Mouse (Mus musculus): ENCODE results near the gene Tubb4b. TPM values are rescaled to one million over a fixed set of nuclear protein-coding genes. Genes with fewer than 3 reads are reported as not detected.

Tubb4b gene
- total RNA-seq, 2 experiments from 2014 or later = 330 to 361 TPM

DNA sequence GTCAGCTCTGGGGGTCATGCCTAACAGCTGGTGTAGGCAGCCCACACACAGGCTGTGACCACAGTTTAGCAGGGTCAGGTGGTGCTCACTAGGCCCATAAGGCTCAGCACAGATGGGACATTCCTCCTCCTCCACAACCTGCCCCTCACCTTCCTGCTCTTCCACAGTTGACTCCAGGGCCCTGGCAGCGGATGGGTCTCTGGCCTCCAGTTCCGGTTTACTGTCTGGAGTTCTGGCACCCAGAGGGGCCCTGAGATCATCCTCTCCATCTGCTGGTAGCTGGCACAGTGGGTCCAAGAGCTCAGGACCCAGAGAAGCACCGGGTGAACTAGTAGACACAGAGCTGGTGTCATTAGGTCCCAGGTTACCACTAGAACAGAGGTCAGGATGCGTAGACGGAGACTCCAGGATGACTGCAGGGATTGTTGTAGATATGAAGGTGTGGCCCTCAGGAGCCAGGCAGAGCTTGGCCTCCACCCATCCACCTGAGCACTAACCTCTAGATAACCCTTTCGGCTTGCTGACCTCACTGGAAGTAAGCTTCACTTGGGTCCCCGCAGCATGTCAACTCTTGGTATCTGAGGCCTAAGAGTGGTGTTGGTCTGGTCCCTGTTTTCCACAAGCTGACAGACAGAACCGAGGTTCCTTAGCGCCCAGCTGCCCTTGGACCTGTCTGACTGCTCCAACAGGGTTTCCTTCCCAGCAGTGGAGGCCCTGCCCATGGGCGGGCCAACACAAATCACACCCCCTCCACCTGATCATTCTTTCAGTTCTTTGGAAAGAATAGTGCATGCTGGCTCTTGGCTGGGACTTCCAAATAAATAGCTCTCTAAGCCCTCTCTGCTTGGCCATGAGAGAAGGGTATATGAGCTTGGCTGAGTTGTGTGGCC, 21.9 kb upstream of the Tubb4b start, which contains the start of gene AL732309.1:
AL732309.1 (minus strand) TSS at position 681 of the 890 bp plus-strand sequence.
- DNase-seq (ENCODE audit: extremely low spot score in 1 of 2, low spot score in 1 of 2) = no peak

DNA sequence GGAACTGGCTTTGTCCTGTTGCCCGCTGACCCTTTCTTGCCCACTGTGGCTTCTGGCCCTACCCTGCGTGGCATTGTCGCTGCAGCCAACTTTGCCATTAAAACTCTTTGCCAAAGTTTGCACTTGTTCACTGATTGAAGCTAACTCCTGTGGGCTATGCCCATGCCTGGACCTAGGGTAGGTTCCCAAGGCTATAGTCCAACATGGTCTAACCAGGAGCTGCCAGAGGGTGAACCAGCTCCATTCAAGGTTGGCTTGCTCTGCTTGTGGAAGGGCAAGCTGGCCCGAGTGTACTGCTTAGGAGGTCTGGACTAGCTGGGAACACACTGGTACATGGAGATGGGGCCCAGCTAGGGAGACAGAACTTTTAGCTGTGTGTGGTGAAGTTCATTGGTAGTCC, 19.6 kb upstream of the Tubb4b start:
- DNase-seq (ENCODE audit: extremely low spot score in 1 of 2, low spot score in 1 of 2) = no peak

DNA sequence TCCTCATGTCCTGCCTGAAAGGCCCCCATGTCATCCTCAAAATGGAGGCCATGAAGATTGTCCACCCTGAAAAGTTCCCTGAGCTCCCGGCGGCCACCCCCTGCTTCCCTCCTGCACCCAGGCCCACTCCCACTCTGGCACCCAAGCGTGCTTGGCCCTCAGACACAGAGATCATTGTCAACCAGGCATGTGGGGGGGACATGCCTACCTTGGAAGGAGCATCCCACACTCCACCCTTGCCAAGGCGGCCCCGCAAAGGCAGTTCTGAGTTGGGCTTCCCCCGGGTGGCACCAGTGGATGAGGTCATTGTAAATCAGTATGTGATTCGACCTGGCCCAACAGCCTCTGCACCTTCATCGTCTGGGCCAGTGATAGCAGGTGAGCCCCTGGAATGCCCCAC, 18.8 kb upstream of the Tubb4b start:
- DNase-seq (ENCODE audit: extremely low spot score in 1 of 2, low spot score in 1 of 2) = no peak

DNA sequence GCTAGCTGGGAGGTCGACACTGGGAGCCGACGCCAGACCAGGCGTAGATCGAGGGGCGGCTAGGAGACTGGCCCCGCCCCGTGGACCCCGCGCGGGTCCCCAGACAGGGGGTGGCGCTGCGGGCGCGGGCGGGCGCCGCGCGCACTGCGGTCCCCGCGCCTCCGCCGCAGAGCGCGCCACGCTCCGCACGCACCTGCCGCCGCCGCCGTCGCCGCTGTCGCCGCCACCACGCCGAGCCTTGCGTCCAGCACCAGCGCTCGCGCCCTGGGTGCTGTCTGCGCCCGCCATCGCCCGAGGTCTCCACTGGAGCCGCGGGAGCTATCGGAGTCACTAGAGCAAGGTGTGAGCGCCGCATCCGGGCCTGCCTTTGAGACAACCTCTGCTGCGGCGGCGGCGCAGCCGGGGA, 17.6 kb upstream of the Tubb4b start, which contains the start of the genes Rnf208 and Cysrt1:
Rnf208 (plus strand) TSS at position 155 of the 406 bp plus-strand sequence.
Cysrt1 (minus strand) TSS at position 352 of the 406 bp plus-strand sequence.
- peak in 1 of 2 experiments; percentile 44 for DNase-seq (ENCODE audit: extremely low spot score in 1 of 2, low spot score in 1 of 2)

DNA sequence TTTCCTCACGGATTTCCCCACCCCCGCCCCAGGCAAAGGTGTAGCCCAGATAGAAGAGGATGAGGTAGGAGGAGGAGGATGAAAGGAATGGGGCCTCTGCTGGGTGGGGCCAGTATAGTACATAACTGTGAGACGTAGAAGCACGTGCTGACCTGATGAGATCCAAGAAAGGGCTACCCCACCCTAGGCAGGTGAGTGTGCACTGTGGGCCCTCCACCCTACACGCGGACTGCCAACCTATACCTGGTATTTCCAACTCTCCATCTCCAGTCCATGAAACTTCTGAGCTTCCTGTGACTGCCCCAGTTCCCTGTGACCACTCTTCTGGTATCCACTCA, 16.9 kb upstream of the Tubb4b start:
- DNase-seq (ENCODE audit: extremely low spot score in 1 of 2, low spot score in 1 of 2) = no peak

DNA sequence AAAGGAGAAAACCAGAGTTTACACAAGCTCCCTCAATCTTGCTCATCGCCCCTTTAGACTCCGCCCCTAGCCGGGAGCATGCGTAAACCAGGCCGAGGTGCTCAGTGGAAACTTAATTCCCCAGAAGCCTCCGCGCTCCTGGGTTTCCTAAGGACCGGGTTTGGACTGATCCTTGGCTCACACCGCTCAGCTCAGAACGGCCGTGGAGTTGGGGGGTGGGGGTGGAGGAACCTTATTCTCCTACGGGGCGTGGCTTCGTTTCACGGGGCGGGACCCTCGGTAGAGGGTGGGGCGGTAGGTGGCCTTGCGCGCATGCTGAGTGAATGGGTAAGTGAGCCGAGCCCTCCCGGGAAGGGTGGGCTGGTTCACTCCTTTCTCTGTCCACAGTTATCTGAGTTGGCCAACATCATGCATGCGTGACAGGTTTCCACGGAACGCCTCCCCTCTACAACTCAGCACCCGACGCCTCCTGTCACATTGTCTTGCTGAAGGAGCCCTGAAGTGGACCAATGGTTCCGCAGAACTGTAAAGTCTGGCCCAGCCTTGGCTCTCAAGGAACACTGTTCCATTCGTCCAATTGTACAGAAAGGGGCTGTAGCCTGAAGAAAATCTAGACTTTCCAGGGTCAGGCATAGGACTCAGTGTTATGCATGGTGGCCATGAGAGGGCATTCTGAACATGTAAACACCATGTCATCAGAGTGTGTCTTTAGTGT, 16.4 kb upstream of the Tubb4b start:
- DNase-seq (ENCODE audit: extremely low spot score in 1 of 2, low spot score in 1 of 2) = peak; percentile 36 to 46

DNA sequence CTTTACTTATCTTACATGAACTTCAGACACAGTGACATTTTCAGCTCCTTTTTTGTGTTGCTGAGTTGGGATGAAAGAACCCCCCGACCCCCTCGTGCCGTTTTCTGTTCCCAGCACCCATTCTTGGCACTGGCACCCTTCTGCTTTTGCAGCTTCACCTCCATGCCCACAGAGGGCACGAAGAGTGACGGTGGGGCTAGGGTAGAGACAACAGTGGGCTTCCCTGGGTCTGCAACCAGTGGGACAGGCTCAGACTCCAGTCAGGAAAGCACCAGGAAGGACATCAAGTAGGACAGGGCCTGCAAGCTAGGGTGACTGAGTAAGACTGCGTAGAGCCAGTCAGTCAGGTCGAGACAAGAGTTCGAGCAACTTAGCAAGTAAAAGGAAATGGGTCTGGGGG, 15.8 kb upstream of the Tubb4b start:
- no peak for DNase-seq (ENCODE audit: extremely low spot score in 1 of 2, low spot score in 1 of 2)

DNA sequence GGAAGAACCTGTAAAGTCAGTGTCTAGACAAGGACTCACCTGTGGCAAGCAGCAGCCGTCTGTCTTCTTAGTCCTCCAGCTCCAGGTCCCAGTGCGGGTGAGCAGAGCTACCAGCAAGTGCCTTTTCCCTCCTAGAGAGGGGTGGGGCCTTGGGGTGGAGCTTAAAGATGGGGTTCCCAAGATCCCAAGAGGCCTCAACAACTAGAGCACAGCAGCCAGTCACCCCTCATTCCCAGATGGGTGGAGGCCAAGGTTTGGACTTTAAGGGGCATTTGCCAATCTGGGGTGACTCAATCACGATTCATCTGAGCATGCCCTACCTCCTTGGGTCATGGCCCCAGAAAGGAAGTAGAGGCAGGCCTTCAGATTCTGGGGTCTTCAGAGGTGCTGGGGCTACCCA, 15.3 kb upstream of the Tubb4b start:
- no peak for DNase-seq (ENCODE audit: extremely low spot score in 1 of 2, low spot score in 1 of 2)

DNA sequence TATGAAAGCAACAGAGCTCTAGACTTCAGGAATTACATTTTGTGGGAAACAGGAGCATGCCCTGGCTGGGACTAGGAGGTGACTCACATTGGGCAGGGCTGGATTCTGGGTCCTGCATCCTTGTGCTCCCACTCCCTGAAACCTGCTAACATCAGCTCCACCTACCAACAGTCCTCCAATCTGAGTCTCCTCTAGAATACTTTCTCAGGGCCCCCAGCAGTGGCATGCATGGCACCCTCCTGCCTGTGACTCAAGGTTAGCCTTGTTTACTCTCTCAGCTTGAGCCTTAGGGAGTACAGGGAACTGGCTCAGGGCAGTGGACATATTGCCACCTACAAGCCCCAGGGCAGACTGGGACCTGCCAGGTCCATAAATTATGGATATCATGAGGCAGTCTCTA, 13.6 kb upstream of the Tubb4b start:
- DNase-seq (ENCODE audit: extremely low spot score in 1 of 2, low spot score in 1 of 2) = no peak

DNA sequence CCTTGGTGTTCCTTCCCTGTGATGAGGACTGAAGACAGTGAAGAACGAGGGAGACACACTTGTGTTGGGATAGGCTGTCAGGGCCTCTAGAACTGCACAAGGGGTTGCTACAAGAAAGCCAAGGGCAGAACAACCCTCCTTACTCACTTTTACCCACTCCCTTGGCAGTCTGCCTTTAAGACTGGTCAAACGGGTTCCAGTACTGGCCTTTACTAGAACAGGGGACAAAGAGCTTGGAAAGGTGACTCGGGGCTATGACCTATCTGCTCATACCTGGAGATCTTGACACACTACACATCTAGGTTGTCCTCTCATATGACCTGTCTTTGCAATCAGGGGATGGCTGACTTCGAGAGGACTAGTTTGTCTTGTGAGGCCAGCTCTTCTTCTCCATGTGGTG, 13.0 kb upstream of the Tubb4b start:
- DNase-seq (ENCODE audit: extremely low spot score in 1 of 2, low spot score in 1 of 2) = no peak

DNA sequence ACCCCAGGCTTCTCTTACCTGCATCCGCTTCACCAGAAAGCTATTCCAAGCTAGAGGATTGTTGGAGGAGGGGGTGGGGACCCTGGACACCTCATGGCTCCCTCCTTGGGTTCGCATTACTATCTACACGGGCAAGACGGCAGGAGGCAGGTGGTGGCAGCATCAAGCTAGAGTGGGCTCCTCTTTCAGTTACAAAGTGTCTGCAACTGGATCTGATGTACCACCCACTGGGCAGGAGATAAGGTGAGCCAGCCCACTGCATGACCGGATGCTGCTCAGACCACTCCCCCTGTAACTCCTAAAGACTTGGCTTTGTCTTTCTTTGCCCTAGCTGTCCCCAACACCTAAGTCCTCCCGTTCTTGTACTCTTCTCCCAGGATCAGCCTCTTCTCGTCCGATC, 12.1 kb upstream of the Tubb4b start, which contains the start of gene Rnf224:
Rnf224 (minus strand) TSS at position 174 of the 400 bp plus-strand sequence.
- no peak for DNase-seq (ENCODE audit: extremely low spot score in 1 of 2, low spot score in 1 of 2)

DNA sequence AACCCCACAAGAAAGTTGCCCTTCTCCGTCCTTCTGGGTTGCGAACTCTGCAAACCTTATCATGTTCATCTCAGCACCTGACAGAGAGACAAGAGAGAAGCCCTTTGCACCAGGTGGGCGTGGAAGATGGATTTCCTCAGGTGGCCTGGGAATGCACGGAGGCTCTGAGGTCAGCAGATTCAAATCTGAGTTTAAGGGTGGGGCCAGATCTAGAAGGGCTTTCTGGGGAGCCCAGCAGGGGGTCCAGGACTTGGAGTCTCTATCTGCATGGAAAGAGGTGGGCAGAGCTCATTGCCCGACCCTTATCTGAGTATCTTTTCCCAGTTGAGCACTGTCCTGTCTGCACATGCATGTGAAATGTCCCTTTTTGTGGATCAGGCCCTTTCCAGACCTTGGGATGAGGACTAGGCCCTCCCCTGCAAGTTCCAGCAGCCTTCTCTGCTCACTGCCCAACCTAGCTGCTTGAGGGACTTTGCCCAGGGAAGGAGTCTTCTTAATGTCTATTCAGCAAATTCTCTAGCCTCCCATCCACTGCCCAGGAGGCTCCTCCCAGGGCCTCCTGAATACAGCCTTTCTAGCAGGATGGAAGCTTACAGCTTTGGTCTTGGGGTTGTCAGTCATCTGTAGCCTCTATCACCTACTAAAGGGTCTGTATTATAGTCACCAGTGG, 10.2 kb upstream of the Tubb4b start:
- no peak for DNase-seq (ENCODE audit: extremely low spot score in 1 of 2, low spot score in 1 of 2)

DNA sequence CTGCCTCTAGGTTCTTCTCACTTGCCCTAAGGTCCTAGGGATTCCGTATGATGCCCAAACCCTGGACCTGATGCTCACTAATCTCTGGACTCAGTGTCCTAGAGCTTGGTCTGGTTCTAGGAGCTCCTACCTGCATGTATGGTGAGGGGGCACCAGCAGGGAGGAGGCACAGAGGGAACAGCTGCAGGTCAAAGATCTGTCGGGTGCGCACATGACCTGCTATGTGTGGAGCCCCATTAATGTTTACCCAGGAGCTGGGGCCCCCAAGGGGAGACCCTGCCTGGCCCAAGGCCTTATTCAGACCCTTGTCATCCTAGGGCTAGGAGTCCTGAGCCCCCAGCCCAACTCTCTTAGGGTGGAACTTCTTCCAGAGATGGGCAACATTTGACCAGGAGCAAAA, 9.5 kb upstream of the Tubb4b start, which contains the start of gene Slc34a3:
Slc34a3 (minus strand) TSS at position 315 of the 400 bp plus-strand sequence.
- no peak for DNase-seq (ENCODE audit: extremely low spot score in 1 of 2, low spot score in 1 of 2)

DNA sequence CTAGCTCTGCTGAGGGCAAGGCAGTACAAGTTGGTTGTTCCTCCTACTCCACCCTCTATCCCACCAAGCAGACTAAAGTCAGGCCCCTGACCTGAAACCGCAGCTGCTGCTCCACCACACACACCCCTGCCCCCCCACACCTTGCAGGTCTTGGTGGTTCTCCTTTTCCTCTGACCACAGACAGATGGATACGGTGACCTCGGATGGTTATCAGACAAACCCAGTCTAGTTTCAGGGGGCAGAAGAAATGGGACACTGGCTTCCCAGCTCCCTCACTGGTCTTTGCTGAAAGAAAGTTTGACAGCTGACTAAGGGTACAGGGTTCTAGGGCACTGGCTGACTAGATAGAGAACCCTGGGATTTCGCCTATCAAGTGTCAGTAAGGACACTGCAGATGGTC, 8.9 kb upstream of the Tubb4b start:
- no peak for DNase-seq (ENCODE audit: extremely low spot score in 1 of 2, low spot score in 1 of 2)

DNA sequence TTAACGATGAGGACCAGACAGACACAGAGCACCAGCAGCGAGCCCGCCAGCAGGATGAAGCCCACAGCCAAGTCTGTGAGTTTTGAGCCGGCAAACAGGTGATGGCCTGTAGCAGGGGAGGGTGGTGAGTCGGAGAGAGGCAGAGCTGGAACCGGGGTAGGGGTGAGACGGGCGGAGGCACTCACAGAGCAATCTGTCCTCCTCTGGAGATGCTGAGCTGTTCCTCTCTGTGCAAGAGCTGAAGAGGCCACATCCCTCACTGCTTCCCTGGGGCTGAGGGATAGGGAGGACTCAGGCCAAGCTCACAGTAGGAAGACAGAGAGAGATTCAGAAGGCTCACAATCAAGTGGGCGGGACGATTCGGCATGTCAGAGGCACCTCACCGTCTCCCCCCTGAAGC, 6.5 kb upstream of the Tubb4b start:
- DNase-seq (ENCODE audit: extremely low spot score in 1 of 2, low spot score in 1 of 2) = no peak

DNA sequence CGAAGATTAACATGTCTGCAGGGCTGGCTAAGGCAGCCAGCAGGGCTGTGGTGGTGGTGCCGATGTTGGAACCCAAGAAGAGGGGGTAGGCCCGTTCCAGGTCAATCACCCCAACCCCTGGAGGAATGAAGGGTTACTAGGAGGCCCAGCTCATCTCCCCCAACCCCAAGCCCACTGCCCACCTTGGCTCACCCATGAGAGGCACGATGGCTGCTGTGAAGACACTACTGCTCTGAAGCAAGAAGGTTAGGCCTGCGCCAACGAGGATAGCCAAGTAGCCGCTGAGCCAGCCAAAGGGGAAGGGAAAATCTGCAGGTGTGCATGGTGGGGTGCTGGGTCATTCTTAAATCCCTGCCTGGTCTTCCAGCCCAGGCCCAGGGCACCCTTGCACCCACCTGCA, 6.1 kb upstream of the Tubb4b start:
- DNase-seq (ENCODE audit: extremely low spot score in 1 of 2, low spot score in 1 of 2) = no peak

DNA sequence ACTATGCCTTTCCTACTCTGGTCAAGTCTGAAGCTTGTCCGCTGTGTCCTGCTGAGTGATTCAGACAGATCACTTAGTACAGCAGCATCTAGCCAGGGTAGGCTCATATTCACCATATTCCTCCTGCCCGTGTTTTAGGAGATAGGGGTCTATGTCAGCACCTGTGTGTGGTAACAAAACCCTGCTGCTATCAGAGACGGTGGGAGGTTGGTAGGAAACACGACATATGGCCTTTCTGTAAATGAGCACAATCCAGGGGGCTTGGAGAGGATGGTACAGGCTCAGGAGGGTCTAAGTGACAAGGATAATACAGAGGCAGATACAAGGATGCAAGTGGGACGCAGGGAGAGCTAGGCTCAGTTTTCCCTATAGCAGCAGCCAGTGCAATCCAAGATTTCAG, 5.1 kb upstream of the Tubb4b start:
- DNase-seq (ENCODE audit: extremely low spot score in 1 of 2, low spot score in 1 of 2) = no peak

DNA sequence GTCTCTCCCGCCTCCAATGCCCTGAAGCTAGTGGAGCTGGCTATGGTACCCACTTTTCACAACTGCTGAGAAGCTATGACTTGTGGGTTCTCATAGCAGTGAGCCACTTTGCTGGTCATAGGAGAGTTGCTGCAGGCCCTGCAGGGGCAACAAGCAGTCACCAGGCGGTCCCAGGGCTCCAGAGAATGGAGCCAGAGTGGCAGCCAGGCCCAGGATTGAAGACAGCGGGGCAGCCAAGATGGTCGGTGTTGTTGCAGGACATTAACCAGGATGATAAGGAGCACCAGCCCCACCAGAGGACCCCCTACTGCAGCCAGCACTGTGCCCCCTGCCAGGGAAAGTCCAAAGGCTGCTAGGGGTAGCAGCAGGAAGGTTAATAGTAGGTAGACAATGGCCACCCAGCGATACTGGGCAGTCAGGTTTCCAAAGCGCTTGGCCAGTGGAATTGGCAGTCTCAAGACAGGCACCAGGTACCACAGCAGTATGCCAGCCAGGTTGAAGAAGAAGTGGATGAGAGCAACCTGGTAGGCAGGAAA, 4.6 kb upstream of the Tubb4b start:
- no peak for DNase-seq (ENCODE audit: extremely low spot score in 1 of 2, low spot score in 1 of 2)

DNA sequence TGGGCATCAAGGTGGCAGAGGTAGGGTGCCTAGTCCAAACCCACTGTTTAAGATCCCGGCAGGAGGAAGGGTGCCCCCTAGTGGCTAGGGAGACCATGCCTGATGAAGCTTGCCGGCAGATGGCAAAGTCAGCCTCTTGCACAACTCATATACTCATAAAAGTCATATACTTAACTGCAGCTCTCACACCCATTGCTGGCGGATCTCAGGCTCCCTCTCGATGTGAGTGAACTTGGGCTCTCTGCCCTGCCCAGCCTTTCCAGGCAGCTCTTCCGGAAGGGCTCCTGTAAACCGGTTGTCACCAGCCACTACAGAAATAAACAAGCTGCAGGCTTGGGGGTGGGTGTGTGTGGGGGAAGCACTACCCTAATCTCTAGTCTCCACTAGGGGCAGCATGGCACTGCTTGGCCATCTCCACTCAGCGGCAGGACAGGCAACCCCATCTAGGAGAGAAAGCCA, 4.0 kb upstream of the Tubb4b start:
- peak; percentile 65 to 88 for DNase-seq (ENCODE audit: extremely low spot score in 1 of 2, low spot score in 1 of 2)

DNA sequence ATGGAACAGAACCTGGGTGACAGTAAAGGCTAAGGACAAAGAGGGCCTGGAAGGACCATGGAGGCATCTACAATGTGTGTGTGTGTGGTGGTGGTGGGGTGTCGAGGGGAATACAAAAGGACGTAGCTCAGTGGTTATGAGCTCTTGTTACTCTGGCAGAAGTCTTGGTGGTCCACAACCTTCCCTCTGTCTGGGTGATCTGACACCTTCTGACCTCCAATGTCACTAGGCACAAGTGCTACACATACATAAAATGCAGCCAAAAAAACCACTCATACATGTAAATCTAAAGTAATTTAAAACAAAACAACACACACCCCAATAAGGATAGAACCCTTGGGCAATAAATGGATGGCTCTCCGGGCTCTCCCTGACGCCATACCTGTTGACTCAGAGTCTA, 2.9 kb upstream of the Tubb4b start:
- no peak for DNase-seq (ENCODE audit: extremely low spot score in 1 of 2, low spot score in 1 of 2)

DNA sequence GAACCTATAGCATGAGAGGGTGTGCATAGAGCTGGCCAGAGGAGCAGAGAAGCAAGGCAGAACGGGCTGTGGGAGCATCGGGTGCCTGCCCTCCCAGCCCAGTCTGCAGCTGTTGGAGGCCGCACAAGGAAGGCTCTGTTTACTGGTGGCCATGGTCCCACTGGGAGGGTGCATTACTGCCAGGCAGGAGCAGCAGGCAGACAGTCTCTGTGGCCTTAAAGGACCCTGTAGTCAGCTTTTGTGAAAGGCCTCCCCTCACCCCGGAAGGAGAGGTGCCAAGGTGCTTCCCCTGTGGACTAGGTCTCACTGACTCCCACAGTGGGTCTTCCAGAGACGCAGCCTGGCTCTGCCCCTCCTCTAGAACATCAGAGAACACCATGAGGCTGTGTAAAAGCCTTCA, 2.4 kb upstream of the Tubb4b start:
- peak in 1 of 2 experiments; percentile 26 for DNase-seq (ENCODE audit: extremely low spot score in 1 of 2, low spot score in 1 of 2)
